Mouse (Mus musculus): ENCODE results near the gene G3bp1.

- no peak for TF ChIP-seq CTCF (IDR thresholded peaks at IDR 0.05; ENCODE audit: low read depth)
- no peak for TF ChIP-seq EP300 (IDR thresholded peaks at IDR 0.05; ENCODE audit: low read depth)
These were observed 16.0 kb downstream of the G3bp1 start for GRCm38 (mm10) chr11:55485443-55485842.

Measured in liver, embryonic 14.5 days (tissue).